Comparison of ENCODE assay signal across 7 mouse cellular contexts in the genomic region with DNA sequence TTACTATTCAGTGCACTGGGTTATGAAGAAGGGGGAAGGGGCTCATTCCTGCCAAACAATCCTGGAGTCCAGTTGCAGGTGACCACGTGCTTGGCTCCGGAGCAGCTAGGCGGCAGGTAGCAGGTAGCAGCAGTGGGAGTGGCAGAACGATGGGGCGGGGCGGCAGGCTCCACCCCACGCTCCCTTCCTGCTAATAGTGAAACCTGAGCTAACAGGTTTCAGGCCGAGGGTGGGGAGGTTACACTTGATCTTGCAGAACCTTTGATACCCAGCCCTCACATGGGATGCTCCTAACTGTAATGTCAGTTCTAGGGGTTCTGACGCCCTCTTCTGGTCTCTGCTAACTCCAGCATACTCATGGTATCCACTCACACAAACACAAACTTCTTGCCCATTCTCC.
A peak's percentile ranks its signal among the peaks of the same experiment; 100 is the strongest.
DNase-seq lines count a peak whose midpoint lies in the region; ATAC-seq and TF ChIP-seq lines count a peak whose summit lies in the region.

No protein-coding gene starts in this region.

- H3K4me3 ChIP-seq in CH12.LX (replicated peaks in 1 of 3; ENCODE audit: low read depth in 2 of 3, low read length in 2 of 3, poor library complexity in 1 of 3) = peak overlapping the region in 1 of 3 experiments; percentile 36
- no peak overlapping the region for H3K4me3 ChIP-seq in hindbrain, embryonic 12.5 days
- H3K4me3 ChIP-seq in limb, embryonic 12.5 days (replicated peaks) = peak overlapping the region; percentile 31
- H3K4me3 ChIP-seq in midbrain, embryonic 10.5 days = peak overlapping the region; percentile 40

- peak in 1 of 2 experiments; percentile 69; a peak in 2 of 4 replicates for TF ChIP-seq CTCF in CH12.LX (conservative IDR thresholded peaks at IDR 0.05 in 1 of 2, IDR thresholded peaks at IDR 0.05 in 1 of 2; ENCODE audit: low read depth in 2 of 2, low read length in 2 of 2)

- no peak overlapping the region for H3K9ac ChIP-seq in CH12.LX (ENCODE audit: insufficient read depth, low read depth)
- H3K9ac ChIP-seq in hindbrain, embryonic 12.5 days = no peak overlapping the region
- 0 out of 2 replicates have a peak overlapping the region, but pooled peaks have one; percentile 31 for H3K9ac ChIP-seq in limb, embryonic 12.5 days (replicated peaks)

- TF ChIP-seq RAD21 in CH12.LX (IDR thresholded peaks at IDR 0.05; ENCODE audit: low read depth, low read length) = peak; percentile 73

- no peaks in the 10 kb centered on the region for H3K9me3 ChIP-seq in CH12.LX (replicated peaks; ENCODE audit: low read length)
- no peaks in the 10 kb centered on the region for H3K9me3 ChIP-seq in hindbrain, embryonic 12.5 days (replicated peaks)
- no peaks in the 10 kb centered on the region for H3K9me3 ChIP-seq in limb, embryonic 12.5 days
- no peaks in the 10 kb centered on the region for H3K9me3 ChIP-seq in midbrain, embryonic 10.5 days (replicated peaks)

- DNase-seq in CH12.LX (ENCODE audit: extremely low read depth) = peak; percentile 61
- peak; percentile 77 for DNase-seq in embryo, embryonic 11 days
- peak; percentile 17 for DNase-seq in midbrain, embryonic 10.5 days (ENCODE audit: low spot score)
- peak; percentile 69 for DNase-seq in urinary bladder, postnatal 14 days (ENCODE audit: low spot score)

- H3K36me3 ChIP-seq in CH12.LX (replicated peaks in 1 of 2; ENCODE audit: control insufficient read depth in 1 of 2, insufficient read depth in 1 of 2, low read length in 1 of 2) = no peaks in the 10 kb centered on the region
- H3K36me3 ChIP-seq in hindbrain, embryonic 12.5 days = no peaks in the 10 kb centered on the region
- H3K36me3 ChIP-seq in limb, embryonic 12.5 days = no peaks in the 10 kb centered on the region
- H3K36me3 ChIP-seq in midbrain, embryonic 10.5 days = no peaks in the 10 kb centered on the region

- TF ChIP-seq EP300 in CH12.LX (IDR thresholded peaks at IDR 0.05; ENCODE audit: low read length) = no peak

- WGBS in hindbrain, embryonic 12.5 days = 12% methylated on average over 9 of the region's 9 CpGs
- 1% methylated on average over 9 of the region's 9 CpGs for WGBS in limb, embryonic 12.5 days
- 11% methylated on average over 9 of the region's 9 CpGs for WGBS in midbrain, embryonic 10.5 days

- TF ChIP-seq POLR2A in CH12.LX (IDR thresholded peaks at IDR 0.05; ENCODE audit: low read depth, low read length) = no peak

- peak; percentile 46 for ATAC-seq in activated CD4-positive, CD25-positive, alpha-beta regulatory T cell, adult 4 months
- no peak for ATAC-seq in hindbrain, embryonic 12.5 days (ENCODE audit: low FRiP score)
- ATAC-seq in limb, embryonic 12.5 days (ENCODE audit: insufficient number of reproducible peaks, insufficient read depth, low FRiP score, low TSS enrichment, low read depth) = peak; percentile 47; the same call in 1 of the 2 replicates

- dilution Hi-C loops in CH12.LX (cut with MboI; ENCODE audit: extremely low pct_ligation_motif_present, extremely low pct_unique_long_range_greater_than_20kb, low sequenced_read_pairs) = no loop called here

- in situ Hi-C loops in CH12.LX (cut with MboI; ENCODE audit: low pct_ligation_motif_present, low pct_unique_long_range_greater_than_20kb, low sequenced_read_pairs) = no loop called here

- H3K27ac ChIP-seq in CH12.LX (ENCODE audit: insufficient read depth, low read depth) = no peak overlapping the region
- no peak overlapping the region for H3K27ac ChIP-seq in hindbrain, embryonic 12.5 days
- no peak overlapping the region for H3K27ac ChIP-seq in limb, embryonic 12.5 days
- no peak overlapping the region for H3K27ac ChIP-seq in midbrain, embryonic 10.5 days (replicated peaks)

- H3K4me2 ChIP-seq in CH12.LX (ENCODE audit: insufficient read depth, low read depth, poor library complexity, severe bottlenecking) = peak overlapping the region; percentile 71
- H3K4me2 ChIP-seq in hindbrain, embryonic 12.5 days (replicated peaks) = peak overlapping the region; percentile 42
- H3K4me2 ChIP-seq in limb, embryonic 12.5 days = peak overlapping the region; percentile 60

- H3K4me1 ChIP-seq in CH12.LX (ENCODE audit: control insufficient read depth in 1 of 2, insufficient read depth in 2 of 2) = peaks cover 2 to 17% of the 10 kb centered on the region in 2 experiments; a peak in 3 of 4 replicates
- peaks cover 38% of the 10 kb centered on the region for H3K4me1 ChIP-seq in hindbrain, embryonic 12.5 days
- H3K4me1 ChIP-seq in limb, embryonic 12.5 days (replicated peaks) = peaks cover 24% of the 10 kb centered on the region
- peaks cover 35% of the 10 kb centered on the region for H3K4me1 ChIP-seq in midbrain, embryonic 10.5 days

- H3K27me3 ChIP-seq in CH12.LX (replicated peaks) = no peaks in the 10 kb centered on the region
- no peaks in the 10 kb centered on the region for H3K27me3 ChIP-seq in hindbrain, embryonic 12.5 days
- H3K27me3 ChIP-seq in limb, embryonic 12.5 days = no peaks in the 10 kb centered on the region
- no peaks in the 10 kb centered on the region for H3K27me3 ChIP-seq in midbrain, embryonic 10.5 days (ENCODE audit: low read depth, poor library complexity, severe bottlenecking)

- H3K79me2 ChIP-seq in CH12.LX (replicated peaks; ENCODE audit: control insufficient read depth, extremely low read depth, insufficient read depth, poor library complexity, severe bottlenecking) = no peaks in the 10 kb centered on the region

TF ChIP-seq in CH12.LX, 34 proteins besides CTCF, POLR2A, EP300 and RAD21:
- no peak for TF ChIP-seq E2F4 (IDR thresholded peaks at IDR 0.05; ENCODE audit: insufficient replicate concordance, low read depth, low read length)
- no peak for TF ChIP-seq POLR2AphosphoS2 (IDR thresholded peaks at IDR 0.05; ENCODE audit: low read depth, low read length)
- no peak for TF ChIP-seq IRF4 (IDR thresholded peaks at IDR 0.05; ENCODE audit: low read depth, low read length)
- peak; percentile 46; the same call in 1 of the 2 replicates for TF ChIP-seq MYC (IDR thresholded peaks at IDR 0.05; ENCODE audit: low read depth, low read length)
- TF ChIP-seq PAX5 (IDR thresholded peaks at IDR 0.05; ENCODE audit: low read length) = no peak
- peak; percentile 14; the same call in 1 of the 2 replicates for TF ChIP-seq TCF12 (IDR thresholded peaks at IDR 0.05; ENCODE audit: low read depth, low read length)
- peak; percentile 70 for TF ChIP-seq SMC3 (IDR thresholded peaks at IDR 0.05; ENCODE audit: low read depth, low read length)
- peak; percentile 77 for TF ChIP-seq MAX (IDR thresholded peaks at IDR 0.05; ENCODE audit: low read length)
- no peak for TF ChIP-seq NELFE (IDR thresholded peaks at IDR 0.05; ENCODE audit: low read depth, low read length)
- TF ChIP-seq ZC3H11A (IDR thresholded peaks at IDR 0.05; ENCODE audit: low read depth, low read length) = no peak
- no peak for TF ChIP-seq JUND (conservative IDR thresholded peaks at IDR 0.05; ENCODE audit: low read depth, low read length)
- TF ChIP-seq MXI1 (IDR thresholded peaks at IDR 0.05; ENCODE audit: low read depth, low read length) = peak; percentile 61; the same call in 1 of the 2 replicates
- TF ChIP-seq MAFK (IDR thresholded peaks at IDR 0.05; ENCODE audit: insufficient replicate concordance, low read length) = no peak; the same call in 1 of the 2 replicates
- TF ChIP-seq UBTF (IDR thresholded peaks at IDR 0.05; ENCODE audit: low read depth, low read length) = no peak
- TF ChIP-seq ETS1 (conservative IDR thresholded peaks at IDR 0.05; ENCODE audit: low read depth, low read length) = no peak
- TF ChIP-seq USF1 (IDR thresholded peaks at IDR 0.05; ENCODE audit: low read depth, low read length) = peak; percentile 4; the same call in 1 of the 2 replicates
- TF ChIP-seq CHD2 (IDR thresholded peaks at IDR 0.05; ENCODE audit: low read length) = no peak
- TF ChIP-seq SIN3A (IDR thresholded peaks at IDR 0.05; ENCODE audit: low read length) = peak; percentile 20; the same call in 1 of the 2 replicates
- TF ChIP-seq NRF1 (IDR thresholded peaks at IDR 0.05; ENCODE audit: low read depth, low read length) = no peak
- no peak for TF ChIP-seq ZNF384 (IDR thresholded peaks at IDR 0.05; ENCODE audit: low read depth, low read length)
- no peak for TF ChIP-seq MEF2A (IDR thresholded peaks at IDR 0.05; ENCODE audit: borderline replicate concordance, low read depth, low read length)
- TF ChIP-seq BHLHE40 (IDR thresholded peaks at IDR 0.05; ENCODE audit: low read depth, low read length) = peak; percentile 24; the same call in 1 of the 2 replicates
- TF ChIP-seq ELF1 (IDR thresholded peaks at IDR 0.05; ENCODE audit: low read depth, low read length) = 0 out of 2 replicates have a peak, but pooled peaks have one; percentile 19

Comparison
In these comparisons a context has a peak if more than half of its experiments do, and no peak if none do; other contexts are left out.
1. DNase-seq: peak in every context shown above with its lines; median percentile 77 in embryo, embryonic 11 days; 69 in urinary bladder, postnatal 14 days; 61 in CH12.LX; 17 in midbrain, embryonic 10.5 days.